Mouse (Mus musculus) erythroblast, adult 5-6 weeks (primary cell): ENCODE results near the gene Pgc. TPM values are rescaled to one million over a fixed set of nuclear protein-coding genes. Genes with fewer than 3 reads are reported as not detected.

Experiments
- ATAC-seq: replicated peaks from 2 replicates; pipeline ENCODE4 v1.8.0; 2016; ENCODE audit warnings: moderate number of reproducible peaks, mild to moderate bottlenecking, moderate TSS enrichment, inconsistent platforms; ENCODE audit not compliant: poor library complexity, low FRiP score, severe bottlenecking
- total RNA-seq, 2 experiments: library from RNA; stranded (forward) in 1 of 2; stranded (reverse) in 1 of 2; fragments of 150-400 nt in 1 of 2; fragments of 200-764, 138-1000 nt in 1 of 2; gene quantifications; 2 replicates each; pipeline versions ENCODE4 v1.2.3 to v1.2.4; 2015 to 2017; ENCODE audit warnings: low replicate concordance in 2 of 2

Pgc gene
- total RNA-seq, 2 experiments from 2014 or later: not detected

DNA sequence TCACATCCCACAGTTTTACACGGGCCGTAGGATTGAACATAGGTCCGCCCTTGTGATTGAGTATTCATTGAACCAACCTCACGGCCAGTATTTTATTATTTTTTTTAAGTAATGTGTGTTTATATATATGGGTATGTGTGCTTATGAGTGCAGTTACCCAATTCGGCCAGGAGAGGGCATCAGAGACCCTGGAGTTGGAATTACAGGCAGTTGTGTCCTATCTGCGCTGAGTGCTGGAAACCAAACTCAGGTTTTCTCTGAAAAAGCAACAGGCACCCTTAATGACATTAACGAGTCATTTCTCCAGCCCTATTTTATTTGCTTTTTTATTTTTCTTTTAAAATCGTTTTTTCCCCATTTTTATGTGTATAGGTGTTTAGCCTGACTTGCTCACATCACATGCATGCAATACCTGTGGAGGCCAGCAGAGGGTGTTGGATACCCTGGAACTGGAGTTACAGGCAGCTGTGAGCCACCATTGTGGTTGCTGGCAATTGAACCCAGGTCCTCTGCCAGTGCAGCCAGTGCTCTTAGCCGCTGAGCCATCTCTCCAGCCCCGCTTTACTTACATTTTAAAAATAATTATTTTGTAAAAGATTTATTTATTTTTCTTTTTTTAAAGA lies 18.2 kb downstream of the Pgc start:
- ATAC-seq: no peak

- no peak for ATAC-seq
Measured at GRCm38 (mm10) chr17:47748791-47749553, 22.3 kb downstream of the Pgc start.

GRCm38 (mm10) chr17:47749626-47750025 lies 23.0 kb downstream of the Pgc start:
- ATAC-seq: no peak

DNA sequence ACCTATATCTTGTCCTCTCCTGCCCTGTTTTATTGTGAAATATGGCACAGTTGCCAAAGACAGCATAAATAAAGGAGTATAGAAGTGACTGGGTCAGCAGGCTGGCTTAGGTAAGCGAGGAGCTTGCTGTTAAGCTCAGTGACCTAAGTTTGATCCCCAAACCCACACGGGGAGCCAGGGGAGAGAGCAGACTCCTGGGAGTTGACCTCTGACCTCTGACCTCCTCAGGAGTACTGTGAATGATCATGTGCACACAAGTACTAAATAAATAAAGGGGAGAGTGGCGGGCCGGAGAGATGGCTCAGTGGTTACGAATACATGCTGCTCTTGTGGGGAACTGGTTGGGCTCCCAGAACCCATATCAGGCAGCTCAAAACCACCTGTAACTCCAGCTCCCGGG lies 23.5 kb downstream of the Pgc start:
- ATAC-seq: no peak

- no peak for ATAC-seq
Measured at GRCm38 (mm10) chr17:47751811-47752210, 25.2 kb downstream of the Pgc start.

- ATAC-seq: no peak
Measured at GRCm38 (mm10) chr17:47753130-47753775, 26.6 kb downstream of the Pgc start.

GRCm38 (mm10) chr17:47754246-47754645 lies 27.6 kb downstream of the Pgc start:
- ATAC-seq: no peak

- ATAC-seq: no peak
Measured at GRCm38 (mm10) chr17:47756366-47756765, 29.7 kb downstream of the Pgc start.

DNA sequence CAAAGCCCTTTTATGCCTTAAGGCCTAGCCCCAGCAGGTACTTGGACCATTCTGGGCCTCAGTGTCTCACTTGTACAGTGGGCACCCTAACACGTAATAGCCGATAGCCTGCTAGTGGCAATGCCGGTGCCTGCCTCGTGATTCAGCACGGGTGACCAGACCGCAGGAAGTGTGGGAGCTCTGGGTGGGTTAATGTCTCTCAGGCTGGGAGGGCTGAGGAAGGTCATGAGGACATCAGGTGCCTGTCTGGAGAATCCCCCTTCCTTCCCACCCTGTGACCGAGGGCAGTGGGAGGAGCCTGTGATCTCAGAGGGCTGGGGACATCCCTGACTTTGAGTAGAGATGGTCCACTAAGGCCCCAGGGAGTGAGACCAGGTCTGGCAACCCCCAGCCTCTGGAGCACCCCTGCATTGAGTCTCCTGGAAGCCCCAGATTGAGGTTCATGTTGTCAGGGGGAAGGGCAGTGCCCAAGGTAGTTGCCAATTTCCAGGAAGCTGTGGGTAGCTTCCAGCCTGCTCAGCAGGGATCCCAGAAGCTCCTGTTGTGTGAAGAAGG lies 30.5 kb downstream of the Pgc start:
- ATAC-seq: no peak

- no peak for ATAC-seq
Measured at GRCm38 (mm10) chr17:47759702-47760410, 33.2 kb downstream of the Pgc start.

GRCm38 (mm10) chr17:47762028-47762427 lies 35.4 kb downstream of the Pgc start:
- no peak for ATAC-seq

DNA sequence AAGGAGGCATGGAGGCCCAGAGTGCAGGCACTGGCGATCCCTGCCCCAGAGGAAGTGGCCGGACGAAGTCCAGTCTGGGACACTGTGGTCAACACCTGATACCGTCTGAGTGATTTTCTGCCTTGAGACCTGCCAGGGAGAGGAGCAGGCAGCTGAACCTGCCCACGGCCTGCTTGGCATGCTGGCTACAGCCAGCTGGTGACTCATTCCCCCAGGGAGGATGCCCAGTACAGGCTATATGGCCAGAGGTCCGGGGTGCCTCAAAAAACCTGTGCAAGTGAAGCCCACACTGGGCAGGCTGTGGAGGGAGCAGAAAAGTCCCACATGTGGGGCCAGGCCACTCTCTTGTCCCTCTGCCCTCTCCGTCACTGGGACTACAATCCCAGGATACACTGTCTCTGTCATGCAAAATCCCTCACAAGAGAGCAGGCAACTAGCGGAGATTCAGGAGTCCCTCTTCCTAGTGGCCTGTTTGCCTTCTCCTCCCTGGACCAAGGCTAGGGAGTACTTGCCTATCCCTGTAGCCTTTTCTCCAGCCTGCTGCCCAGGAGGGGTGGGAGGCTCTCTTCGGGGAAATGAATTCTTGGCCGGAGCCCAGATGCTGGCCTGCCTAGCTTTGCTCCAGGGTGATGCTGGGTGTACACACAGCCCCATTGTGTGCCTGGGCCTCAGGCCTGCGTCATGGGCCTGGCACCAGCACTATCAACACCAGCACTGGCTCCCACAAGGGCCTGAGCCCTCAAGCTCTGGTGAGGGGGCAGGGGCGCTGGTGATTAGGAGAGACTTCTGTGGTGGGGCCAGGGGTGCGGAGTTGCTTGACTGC lies 36.1 kb downstream of the Pgc start:
- ATAC-seq: no peak

GRCm38 (mm10) chr17:47765986-47766385 lies 39.3 kb downstream of the Pgc start:
- no peak for ATAC-seq

GRCm38 (mm10) chr17:47766407-47767043 lies 39.9 kb downstream of the Pgc start:
- no peak for ATAC-seq

GRCm38 (mm10) chr17:47767081-47767455 lies 40.4 kb downstream of the Pgc start:
- no peak for ATAC-seq

DNA sequence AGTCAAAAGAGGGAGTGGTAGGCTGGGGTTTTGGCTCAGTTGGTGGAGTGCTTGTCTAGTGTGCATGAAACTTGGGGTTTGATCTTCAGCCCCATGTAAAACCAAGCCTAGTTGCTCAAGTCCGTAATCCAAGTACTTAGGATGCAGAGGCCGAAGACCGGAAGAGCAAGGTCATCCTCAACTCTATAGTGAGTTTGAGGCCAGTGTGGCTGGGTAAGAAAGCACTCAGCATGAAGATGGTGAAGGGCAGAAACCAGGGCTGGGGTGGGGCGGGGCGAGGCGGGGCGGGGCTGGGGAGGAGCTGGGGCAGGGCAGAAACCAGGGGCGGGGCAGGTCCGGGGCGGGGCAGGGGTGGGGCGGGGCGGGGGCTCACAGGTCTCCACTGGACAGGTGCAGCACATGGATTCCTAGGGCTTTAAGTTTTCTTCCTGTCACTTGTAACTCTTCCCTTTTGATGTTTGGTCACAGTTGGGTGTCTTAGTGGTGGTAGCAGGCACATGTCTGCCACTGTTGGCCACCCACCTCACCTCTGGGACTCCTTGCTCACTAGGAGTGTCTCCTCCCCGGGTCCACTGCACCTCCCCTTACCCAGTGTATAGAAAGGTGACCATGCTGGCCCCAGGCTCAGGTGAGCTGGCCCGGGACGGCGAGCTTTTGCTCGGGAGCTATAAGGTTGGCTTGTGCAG lies 41.0 kb downstream of the Pgc start:
- ATAC-seq: no peak

- ATAC-seq: no peak
Measured at GRCm38 (mm10) chr17:47768707-47769276, 42.1 kb downstream of the Pgc start.
